Mouse (Mus musculus) spleen, adult 2 months (tissue): ENCODE measurements around the gene Klhl29.

Experiments used
- CTCF ChIP-seq: fragments of 200-500 bp; IDR thresholded peaks from 2 replicates; pipeline ENCODE4 v1.5.1; 2011; ENCODE audit warnings: mild to moderate bottlenecking, inconsistent platforms; ENCODE audit not compliant: insufficient read depth, insufficient read length, insufficient replicate concordance; ENCODE audit errors: extremely low read depth
- POLR2A ChIP-seq: fragments of 200-500 bp; IDR thresholded peaks from 2 replicates; pipeline ENCODE4 v1.6.1; 2011; ENCODE audit warnings: low read depth, low read length, inconsistent platforms

DNA sequence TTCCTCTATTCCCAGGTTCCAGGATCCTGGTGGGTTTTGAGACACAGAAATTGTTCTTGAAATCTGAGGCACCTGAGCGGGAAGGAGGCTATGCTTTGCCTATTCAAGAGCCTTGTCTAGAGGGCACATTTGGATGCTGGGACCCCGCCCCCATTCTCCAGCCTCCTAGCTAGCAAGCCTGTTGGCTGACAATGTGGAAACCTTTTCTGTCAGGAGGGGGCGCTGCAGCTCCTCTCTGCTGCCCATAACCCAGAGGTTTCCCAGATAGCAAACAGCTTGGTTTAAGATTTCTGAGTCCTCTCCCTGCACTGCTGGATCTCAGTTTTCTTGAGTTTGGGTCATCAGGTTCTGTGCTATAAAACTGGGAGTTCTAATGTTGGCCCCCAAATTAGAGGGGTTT is 232.7 kb downstream of the Klhl29 start:
- TF ChIP-seq CTCF (no peak), POLR2A (no peak)
